ENCODE assay signal across 15 mouse cellular contexts in genomic region chr11:105855504-105855903, GRCm38 (mm10).
A peak's percentile ranks its signal among the peaks of the same experiment; 100 is the strongest.
DNase-seq lines count a peak whose midpoint lies in the region; ATAC-seq and TF ChIP-seq lines count a peak whose summit lies in the region.
"Had no signal": no experiment of that assay in that cellular context is flagged by ENCODE, and none has a peak within 500 bp of the region (broad histone marks: within the 10 kb centered on the region; RNA-seq: fewer than 3 reads in every experiment).

No protein-coding gene starts in this region.

- no peak overlapping the region for H3K9ac ChIP-seq in heart, adult 2 months (ENCODE audit: low read depth, low read length)
- H3K9ac ChIP-seq in liver, adult 2 months (ENCODE audit: low read depth, low read length) = no peak overlapping the region
- H3K9ac ChIP-seq in liver, embryonic 11.5 days (ENCODE audit: low read depth, low read length) = no peak overlapping the region
- H3K9ac ChIP-seq in midbrain, embryonic 16.5 days (ENCODE audit: low read depth, low read length) = no peak overlapping the region
- H3K9ac ChIP-seq in forebrain, embryonic 13.5 days = no peak overlapping the region
- H3K9ac ChIP-seq: heart, embryonic 15.5 days; liver, embryonic 14.5 days had no signal

- no peaks in the 10 kb centered on the region for H3K9me3 ChIP-seq in liver, embryonic 11.5 days (ENCODE audit: control insufficient read depth, low read length)
- H3K9me3 ChIP-seq in midbrain, embryonic 16.5 days (replicated peaks; ENCODE audit: control insufficient read depth, low read length, poor library complexity, severe bottlenecking) = no peaks in the 10 kb centered on the region
- H3K9me3 ChIP-seq in forebrain, embryonic 13.5 days (replicated peaks) = no peaks in the 10 kb centered on the region
- H3K9me3 ChIP-seq: heart, embryonic 15.5 days had no signal

- no peak overlapping the region for H3K4me3 ChIP-seq in heart, adult 2 months
- H3K4me3 ChIP-seq in liver, adult 2 months (ENCODE audit: insufficient read depth, low read depth, low read length) = no peak overlapping the region
- H3K4me3 ChIP-seq in liver, embryonic 11.5 days (ENCODE audit: low read depth, low read length) = no peak overlapping the region
- no peak overlapping the region for H3K4me3 ChIP-seq in midbrain, embryonic 16.5 days (ENCODE audit: low read depth, low read length)
- H3K4me3 ChIP-seq in forebrain, embryonic 13.5 days = no peak overlapping the region
- H3K4me3 ChIP-seq: gastrocnemius, adult 2 months; heart, embryonic 15.5 days; myocyte had no signal

- TF ChIP-seq CTCF in heart, adult 2 months (IDR thresholded peaks at IDR 0.05) = no peak
- TF ChIP-seq CTCF in liver, adult 2 months (IDR thresholded peaks at IDR 0.05; ENCODE audit: low read depth, low read length) = no peak

- H3K36me3 ChIP-seq in heart, adult 2 months (ENCODE audit: control insufficient read depth, insufficient read depth, low read length) = no peaks in the 10 kb centered on the region
- peaks cover 2% of the 10 kb centered on the region; the same call in 1 of the 2 replicates for H3K36me3 ChIP-seq in liver, adult 2 months (ENCODE audit: control insufficient read depth, insufficient read depth, low read length)
- H3K36me3 ChIP-seq in liver, embryonic 11.5 days (ENCODE audit: control insufficient read depth, insufficient read depth, low read length) = 0 out of 2 replicates have a peak, but pooled peaks cover 2% of the 10 kb centered on the region
- peaks cover 4% of the 10 kb centered on the region for H3K36me3 ChIP-seq in midbrain, embryonic 16.5 days (ENCODE audit: control insufficient read depth, insufficient read depth, low read length)
- no peaks in the 10 kb centered on the region; the same call in 1 of the 2 replicates for H3K36me3 ChIP-seq in forebrain, embryonic 13.5 days (ENCODE audit: poor library complexity, severe bottlenecking)

- WGBS in heart, adult 2 months = 51% methylated on average over 3 of the region's 3 CpGs
- WGBS in liver, adult 2 months = 47% methylated on average over 3 of the region's 3 CpGs
- WGBS in liver, embryonic 11.5 days = 62% methylated on average over 3 of the region's 3 CpGs
- WGBS in midbrain, embryonic 16.5 days = 65% methylated on average over 3 of the region's 3 CpGs
- WGBS in forebrain, embryonic 13.5 days = 63% methylated on average over 3 of the region's 3 CpGs

- no peak overlapping the region for H3K4me2 ChIP-seq in liver, embryonic 11.5 days
- H3K4me2 ChIP-seq in midbrain, embryonic 16.5 days (ENCODE audit: low read length) = no peak overlapping the region
- H3K4me2 ChIP-seq in forebrain, embryonic 13.5 days = no peak overlapping the region
- H3K4me2 ChIP-seq: heart, embryonic 15.5 days had no signal

- peak; percentile 10 to 50 for DNase-seq in heart, postnatal 10 days
- DNase-seq in heart, adult 2 months = no peak
- peak; percentile 15 for DNase-seq in liver, adult 2 months (ENCODE audit: extremely low read depth, low read depth, low spot score)
- no peak for DNase-seq in liver, embryonic 11.5 days (ENCODE audit: low spot score)
- DNase-seq in embryo, embryonic 10 days (ENCODE audit: low spot score) = peak; percentile 43
- peak; percentile 41 for DNase-seq in layer of hippocampus, adult 9-11 months
- DNase-seq: adrenal gland, postnatal 36 days; cerebellum, adult 2 months; gastrocnemius, adult 2 months had no signal

- H3K27ac ChIP-seq in heart, adult 2 months = no peak overlapping the region
- H3K27ac ChIP-seq in liver, adult 2 months (replicated peaks; ENCODE audit: insufficient read depth, low read depth, low read length) = no peak overlapping the region
- no peak overlapping the region for H3K27ac ChIP-seq in liver, embryonic 11.5 days (ENCODE audit: low read depth, low read length)
- no peak overlapping the region for H3K27ac ChIP-seq in midbrain, embryonic 16.5 days (ENCODE audit: low read length)
- no peak overlapping the region for H3K27ac ChIP-seq in forebrain, embryonic 13.5 days
- H3K27ac ChIP-seq: gastrocnemius, adult 2 months; heart, embryonic 15.5 days; hindbrain, postnatal 0 days; liver, embryonic 14.5 days had no signal

- ATAC-seq in liver, embryonic 11.5 days (replicated peaks; ENCODE audit: low FRiP score) = no peak
- no peak for ATAC-seq in midbrain, embryonic 16.5 days
- no peak for ATAC-seq in forebrain, embryonic 13.5 days
- ATAC-seq: hindbrain, postnatal 0 days had no signal

- H3K79me2 ChIP-seq in heart, adult 2 months (replicated peaks; ENCODE audit: control insufficient read depth, insufficient read depth, low read length) = no peaks in the 10 kb centered on the region
- H3K79me2 ChIP-seq in liver, adult 2 months (ENCODE audit: control insufficient read depth, insufficient read depth, low read length) = no peaks in the 10 kb centered on the region

- intact Hi-C loops in heart, postnatal 10 days (cut with DNase I) = loop anchor here (5.0 kb wide), 3 partner anchors 173 to 508 kb away; no protein-coding TSS in a partner anchor
- intact Hi-C loops in heart, adult 2 months (cut with DNase I) = loop anchor here (5.0 to 10.0 kb wide), 3 partner anchors 173 to 508 kb away; no protein-coding TSS in a partner anchor

- no peaks in the 10 kb centered on the region for H3K27me3 ChIP-seq in heart, adult 2 months (ENCODE audit: control insufficient read depth, insufficient read depth, low read length)
- no peaks in the 10 kb centered on the region for H3K27me3 ChIP-seq in liver, adult 2 months (ENCODE audit: control insufficient read depth, insufficient read depth, low read length)
- H3K27me3 ChIP-seq in liver, embryonic 11.5 days (replicated peaks; ENCODE audit: control insufficient read depth, insufficient read depth, low read length) = no peaks in the 10 kb centered on the region
- H3K27me3 ChIP-seq in midbrain, embryonic 16.5 days (ENCODE audit: control insufficient read depth, insufficient read depth, low read depth, low read length) = no peaks in the 10 kb centered on the region
- H3K27me3 ChIP-seq in forebrain, embryonic 13.5 days = no peaks in the 10 kb centered on the region
- H3K27me3 ChIP-seq: heart, embryonic 15.5 days had no signal

- no peak for TF ChIP-seq POLR2A in heart, adult 2 months (IDR thresholded peaks at IDR 0.05; ENCODE audit: insufficient read depth, low read depth, low read length)
- no peak for TF ChIP-seq POLR2A in liver, adult 2 months (IDR thresholded peaks at IDR 0.05; ENCODE audit: extremely low read depth, insufficient read depth, low read length)

- no peaks in the 10 kb centered on the region for H3K4me1 ChIP-seq in heart, adult 2 months (ENCODE audit: control insufficient read depth, insufficient read depth, low read length)
- H3K4me1 ChIP-seq in liver, adult 2 months (ENCODE audit: control insufficient read depth, insufficient read depth, low read length) = no peaks in the 10 kb centered on the region
- H3K4me1 ChIP-seq in liver, embryonic 11.5 days (replicated peaks; ENCODE audit: control insufficient read depth, insufficient read depth, low read length) = no peaks in the 10 kb centered on the region
- H3K4me1 ChIP-seq in midbrain, embryonic 16.5 days (ENCODE audit: control insufficient read depth, insufficient read depth, low read length) = no peaks in the 10 kb centered on the region
- no peaks in the 10 kb centered on the region for H3K4me1 ChIP-seq in forebrain, embryonic 13.5 days

- no peak for TF ChIP-seq EP300 in heart, adult 2 months (IDR thresholded peaks at IDR 0.05; ENCODE audit: insufficient read depth, low read depth, low read length)

Comparison
In these comparisons a context has a peak if more than half of its experiments do, and no peak if none do; other contexts are left out.
1. DNase-seq: peak in heart, postnatal 10 days (2 of 2), liver, adult 2 months (single experiment), embryo, embryonic 10 days (single experiment) and layer of hippocampus, adult 9-11 months (single experiment); none in heart, adult 2 months (0 of 2) and liver, embryonic 11.5 days (single experiment).